Mouse (Mus musculus) ovary, postnatal 10 days (tissue): Measurements from ENCODE around the gene Fermt1.

Experiments used
- DNase-seq: peaks from one replicate; pipeline ENCODE4 v3.0.0; 2022; ENCODE audit warnings: low spot score

Fermt1 gene

GRCm38 (mm10) chr2:132922076-132922873 is 23.4 kb downstream of the Fermt1 start:
- no peak for DNase-seq

GRCm38 (mm10) chr2:132914785-132915184 is 30.9 kb downstream of the Fermt1 start:
- DNase-seq, result no peak

GRCm38 (mm10) chr2:132906763-132907162 is 38.9 kb downstream of the Fermt1 start:
- no peak for DNase-seq

GRCm38 (mm10) chr2:132904961-132905360 is 40.7 kb downstream of the Fermt1 start:
- no peak for DNase-seq

- no peak for DNase-seq
Observed at GRCm38 (mm10) chr2:132903498-132903897, 42.2 kb downstream of the Fermt1 start.

GRCm38 (mm10) chr2:132902056-132902455 is 43.6 kb downstream of the Fermt1 start:
- no peak for DNase-seq

- DNase-seq, result no peak
Observed at GRCm38 (mm10) chr2:132901636-132902035, 44.1 kb downstream of the Fermt1 start.

- DNase-seq, result no peak
Observed at GRCm38 (mm10) chr2:132900596-132900995, 45.1 kb downstream of the Fermt1 start.

GRCm38 (mm10) chr2:132898211-132898610 is 47.5 kb downstream of the Fermt1 start:
- DNase-seq, result no peak

- DNase-seq, result no peak
Observed at GRCm38 (mm10) chr2:132893826-132894225, 51.9 kb downstream of the Fermt1 start.

GRCm38 (mm10) chr2:132885312-132885711 is 60.4 kb downstream of the Fermt1 start:
- DNase-seq, result no peak

- no peak for DNase-seq
Observed at GRCm38 (mm10) chr2:132884303-132884967, 61.3 kb downstream of the Fermt1 start.

GRCm38 (mm10) chr2:132880844-132881645 is 64.7 kb downstream of the Fermt1 start, which contains the start of gene Lrrn4:
TSS of gene Lrrn4 (minus strand) at chr2:132880891.
- no peak for DNase-seq

GRCm38 (mm10) chr2:132879261-132880044 is 66.3 kb downstream of the Fermt1 start:
- peak; percentile 19 for DNase-seq

GRCm38 (mm10) chr2:132876991-132877390 is 68.7 kb downstream of the Fermt1 start:
- no peak for DNase-seq

- DNase-seq, result no peak
Observed at GRCm38 (mm10) chr2:132873657-132874326, 71.9 kb downstream of the Fermt1 start.

GRCm38 (mm10) chr2:132871663-132872062 is 74.0 kb downstream of the Fermt1 start:
- DNase-seq, result no peak

- no peak for DNase-seq
Observed at GRCm38 (mm10) chr2:132870286-132870685, 75.4 kb downstream of the Fermt1 start.

- no peak for DNase-seq
Observed at GRCm38 (mm10) chr2:132869682-132870081, 76.0 kb downstream of the Fermt1 start.

GRCm38 (mm10) chr2:132867521-132867920 is 78.2 kb downstream of the Fermt1 start:
- DNase-seq, result no peak

- DNase-seq, result no peak
Observed at GRCm38 (mm10) chr2:132863325-132863724, 82.4 kb downstream of the Fermt1 start.
